Mouse (Mus musculus) neural tube, embryonic 10.5 days (tissue): ENCODE measurements around the gene Dis3l2.

ENCODE experiments used
- DNase-seq: peaks from one replicate; pipeline ENCODE4 v3.0.0-alpha.2; 2017; ENCODE audit warnings: low spot score; ENCODE audit errors: extremely low spot score

Dis3l2 gene

DNA sequence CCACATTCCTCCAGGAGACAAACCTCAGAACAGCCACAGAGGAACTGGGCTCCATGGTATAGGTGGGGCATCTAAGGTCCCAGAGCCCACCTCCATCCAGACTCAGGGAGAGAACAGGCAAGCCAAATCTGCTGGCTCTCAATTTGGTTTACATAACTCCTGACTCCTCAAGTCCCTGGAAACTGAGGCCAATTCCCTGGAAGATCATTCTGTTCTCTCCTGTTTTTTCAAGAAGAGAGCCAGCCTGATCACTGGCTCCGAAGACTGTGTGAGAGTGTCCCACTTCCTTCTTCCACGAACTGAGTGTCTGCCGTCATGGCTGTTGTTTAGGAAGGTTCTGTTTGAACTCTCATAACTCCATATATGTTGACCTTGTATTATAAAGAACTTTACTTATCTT is 305.5 kb downstream of the Dis3l2 start:
- no peak for DNase-seq

DNA sequence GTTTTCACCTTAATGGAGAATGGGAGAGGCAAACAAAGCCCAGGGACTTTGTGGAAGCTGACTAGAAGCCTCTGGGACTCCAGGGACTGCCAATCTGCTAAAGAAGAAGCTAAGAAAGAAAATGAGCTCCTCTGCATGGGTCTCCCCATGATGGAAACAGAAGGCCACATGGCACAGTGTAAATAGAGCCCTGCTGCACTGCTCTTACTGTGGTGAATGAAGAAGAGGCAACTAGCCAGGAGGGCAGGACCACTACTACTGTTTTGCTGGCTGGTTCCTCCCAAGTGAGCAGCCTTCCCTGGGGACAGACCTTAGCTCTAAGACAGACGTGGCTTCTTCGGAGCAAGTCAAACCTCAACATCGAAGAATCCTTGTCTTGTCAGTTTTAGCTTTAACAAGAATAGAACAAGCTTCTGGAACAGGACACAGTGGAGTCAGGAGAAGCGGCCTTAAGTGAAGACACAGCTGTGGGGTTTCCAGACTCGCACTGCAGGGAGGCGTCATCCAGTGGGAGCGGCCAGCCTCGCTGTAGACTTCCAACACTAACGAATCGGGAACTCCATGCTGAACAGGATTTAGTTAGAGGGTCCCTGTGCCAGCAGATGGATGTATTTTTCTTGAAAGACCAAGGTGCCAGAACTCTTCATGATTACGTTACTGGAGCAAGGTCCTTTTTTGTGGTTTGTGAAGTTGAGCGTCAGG is 307.2 kb downstream of the Dis3l2 start:
- DNase-seq: no peak

DNA sequence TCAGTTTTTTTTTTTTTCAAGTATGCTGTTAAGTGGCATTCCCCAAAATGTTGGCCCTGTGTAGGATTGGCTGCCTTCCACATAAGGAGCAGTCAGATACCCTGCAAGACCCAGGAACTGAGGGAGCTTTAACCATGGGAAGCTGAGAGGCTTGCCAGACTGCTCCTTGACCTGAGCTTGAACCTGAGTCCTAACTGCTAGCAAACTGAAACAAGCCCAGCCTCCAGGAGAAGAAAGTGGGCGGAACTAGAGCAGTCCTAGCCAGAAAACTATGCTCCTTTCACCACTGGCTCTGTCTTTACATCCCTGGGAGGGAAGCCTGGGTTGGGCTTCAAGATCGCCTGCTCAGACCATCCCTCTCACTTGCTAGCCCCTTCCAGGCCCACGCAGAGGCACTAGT is 308.1 kb downstream of the Dis3l2 start:
- DNase-seq: no peak

DNA sequence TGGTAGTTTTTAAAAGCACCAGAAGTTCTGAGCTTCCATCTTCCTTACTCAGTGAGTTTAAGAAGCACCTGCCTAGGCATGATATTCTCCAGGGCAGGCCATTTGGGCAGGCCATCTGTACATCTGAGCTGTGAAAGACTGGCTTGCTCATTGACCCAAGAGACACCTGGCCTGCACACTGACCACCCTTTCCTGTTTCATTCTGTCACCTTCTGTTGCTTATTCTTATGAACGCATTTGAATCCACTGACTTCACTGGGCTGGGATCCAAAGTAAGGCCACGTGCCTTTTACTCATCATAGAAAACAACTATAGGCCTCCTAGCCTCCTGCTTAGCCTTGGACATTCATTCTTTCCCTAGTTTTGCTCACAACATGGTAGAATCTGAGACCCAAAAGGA is 309.0 kb downstream of the Dis3l2 start:
- no peak for DNase-seq

DNA sequence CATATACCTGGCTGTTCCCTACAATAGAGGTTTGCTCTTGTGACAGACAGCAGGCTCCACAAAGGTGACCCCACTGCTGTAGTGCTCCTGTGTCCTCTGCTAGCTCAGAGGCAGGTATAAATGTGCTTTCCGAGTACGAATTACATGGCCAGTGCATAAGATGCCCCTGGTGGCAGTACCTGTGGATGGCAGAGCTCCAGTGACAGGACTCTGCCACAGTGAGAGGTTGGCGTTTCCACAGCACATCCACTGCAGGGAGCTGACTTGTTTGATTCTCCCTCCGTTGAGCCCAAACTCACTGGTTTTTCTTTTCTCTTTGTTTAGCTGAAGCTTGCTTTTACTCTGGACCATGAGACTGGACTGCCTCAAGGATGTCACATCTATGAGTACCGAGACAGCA is 317.1 kb downstream of the Dis3l2 start:
- no peak for DNase-seq

DNA sequence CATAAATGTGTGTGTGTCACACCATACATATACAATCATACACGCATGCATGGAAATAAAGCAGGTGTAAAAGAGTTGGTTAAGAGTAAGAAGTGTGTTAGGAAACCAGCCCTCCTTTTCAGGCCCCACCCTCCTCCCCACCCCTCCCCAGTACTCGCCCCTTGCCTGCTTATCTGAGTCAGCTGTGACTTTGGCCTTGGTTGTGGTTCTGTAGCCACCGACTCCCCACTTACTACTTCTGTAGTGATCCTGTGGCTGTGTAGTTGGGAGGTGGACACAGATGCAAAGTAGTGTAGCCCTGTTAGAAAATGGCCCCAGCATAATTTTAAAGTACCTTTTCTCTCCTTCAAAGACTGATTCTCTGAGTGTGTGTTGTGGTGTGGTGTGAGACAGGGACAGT is 318.0 kb downstream of the Dis3l2 start:
- DNase-seq: no peak

DNA sequence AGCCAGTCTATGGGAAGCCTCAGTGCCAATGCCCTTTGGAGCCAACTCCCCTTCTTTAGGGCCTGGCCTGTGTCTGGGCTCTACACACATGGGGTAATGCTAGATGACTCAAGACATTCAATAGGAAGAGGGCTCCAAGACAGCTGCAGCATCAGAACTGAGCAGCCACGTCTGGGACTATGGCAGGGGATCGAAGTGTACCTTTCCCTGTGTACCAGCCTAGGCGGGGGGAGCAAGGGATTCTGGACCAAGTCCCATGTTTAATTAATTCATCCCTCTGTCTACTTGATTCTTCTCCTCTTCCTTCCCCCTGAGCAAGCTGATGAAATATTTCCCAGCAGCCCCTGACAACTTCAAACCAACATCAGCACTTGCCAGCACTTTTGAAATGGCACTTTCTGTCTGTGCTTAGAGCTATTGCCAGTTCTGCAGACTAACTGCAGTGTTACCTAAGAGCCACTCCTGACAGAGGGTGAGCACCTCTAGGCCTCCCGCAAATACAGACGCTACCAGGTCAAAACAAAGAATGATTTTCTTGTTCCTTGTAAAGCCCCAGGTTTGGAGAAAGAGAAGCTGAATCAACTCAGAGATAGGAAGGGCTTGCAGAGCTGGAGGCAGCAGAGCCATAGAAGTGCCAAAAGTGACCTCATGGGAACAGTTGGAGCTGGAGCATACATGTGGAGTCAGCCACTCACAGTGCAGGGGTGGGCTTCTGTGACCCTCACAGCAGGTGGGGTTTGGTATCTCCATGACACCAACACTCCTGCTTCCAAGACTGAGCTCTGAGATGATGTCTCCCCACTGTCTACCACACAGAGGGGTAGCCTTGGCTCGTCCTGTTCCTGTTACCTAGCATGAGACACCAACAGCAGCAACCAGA is 319.9 kb downstream of the Dis3l2 start:
- DNase-seq: no peak

DNA sequence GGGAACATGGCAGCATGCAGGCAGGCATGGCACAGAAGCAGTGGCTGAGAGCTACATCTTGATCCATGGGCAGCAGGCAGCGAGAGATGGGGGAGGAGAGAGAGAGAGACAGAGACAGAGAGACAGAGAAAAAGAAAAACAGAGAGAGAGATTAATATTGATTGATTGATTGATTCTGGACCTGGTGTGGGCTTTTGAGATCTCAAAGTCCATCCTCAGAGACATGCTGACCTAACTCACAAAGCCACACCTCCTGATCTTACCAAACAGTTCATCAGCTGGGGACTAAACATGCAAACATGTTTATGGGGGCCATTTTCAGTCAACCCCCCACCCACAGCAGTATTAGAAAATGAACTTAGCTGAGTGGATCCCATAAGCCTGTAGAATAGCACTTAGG is 321.4 kb downstream of the Dis3l2 start:
- DNase-seq: no peak

DNA sequence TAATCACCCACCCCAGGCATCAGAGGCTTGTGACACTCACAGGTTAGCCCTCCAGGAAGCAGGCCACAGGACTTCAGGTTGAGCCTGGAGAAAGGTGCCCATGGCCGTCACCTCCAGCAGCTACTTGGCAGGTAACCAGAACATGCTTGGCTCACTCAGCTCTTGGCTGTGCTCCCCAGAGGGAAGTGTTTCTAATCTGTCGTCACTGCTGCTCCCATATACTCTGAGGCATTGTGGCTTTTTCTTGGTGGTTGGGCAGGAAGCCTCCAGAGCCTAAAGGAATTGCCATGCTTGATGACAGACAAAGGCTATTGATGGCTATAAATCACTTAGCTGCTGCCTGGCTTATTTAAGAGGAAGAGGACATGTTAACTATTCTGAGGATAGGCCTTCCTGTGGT is 325.2 kb downstream of the Dis3l2 start:
- no peak for DNase-seq

DNA sequence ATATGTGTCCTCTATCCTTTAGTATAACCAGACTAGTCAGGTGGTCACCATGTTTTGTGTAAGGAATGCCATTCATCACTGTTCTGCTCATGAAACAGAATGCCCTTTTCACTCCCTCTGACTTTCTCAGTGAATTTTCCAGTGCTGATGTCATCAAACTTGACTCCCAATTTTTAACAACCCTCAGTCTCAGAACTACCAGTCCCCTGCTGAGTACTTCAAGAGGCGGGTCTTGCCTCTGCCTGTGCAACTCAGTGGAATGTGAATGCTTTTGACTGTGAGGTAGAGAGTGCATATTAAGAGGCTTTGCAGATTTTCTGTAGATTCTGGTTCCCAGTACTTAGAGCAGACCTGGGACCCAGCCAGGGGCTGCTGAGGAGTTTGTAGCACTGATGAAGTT is 327.0 kb downstream of the Dis3l2 start:
- DNase-seq: no peak

DNA sequence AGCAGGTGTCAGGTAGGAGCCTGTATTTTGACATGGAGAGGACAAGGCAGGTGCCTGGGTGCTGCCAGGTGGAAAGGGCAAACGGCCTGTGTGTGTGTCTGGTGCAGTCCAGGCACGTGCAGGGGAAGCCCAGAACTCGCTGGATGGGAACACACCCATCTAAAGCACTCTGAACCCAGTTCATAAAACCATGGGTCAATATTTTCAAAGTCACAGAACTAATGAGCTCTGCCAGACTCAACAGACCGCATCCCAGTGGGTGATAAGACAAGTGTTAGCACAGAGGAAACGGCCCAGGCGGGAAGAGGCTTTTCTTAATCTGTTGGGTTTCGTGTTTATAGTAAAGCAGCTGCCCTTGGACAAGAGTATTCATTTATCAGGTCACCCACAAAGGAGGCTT is 328.9 kb downstream of the Dis3l2 start:
- no peak for DNase-seq

DNA sequence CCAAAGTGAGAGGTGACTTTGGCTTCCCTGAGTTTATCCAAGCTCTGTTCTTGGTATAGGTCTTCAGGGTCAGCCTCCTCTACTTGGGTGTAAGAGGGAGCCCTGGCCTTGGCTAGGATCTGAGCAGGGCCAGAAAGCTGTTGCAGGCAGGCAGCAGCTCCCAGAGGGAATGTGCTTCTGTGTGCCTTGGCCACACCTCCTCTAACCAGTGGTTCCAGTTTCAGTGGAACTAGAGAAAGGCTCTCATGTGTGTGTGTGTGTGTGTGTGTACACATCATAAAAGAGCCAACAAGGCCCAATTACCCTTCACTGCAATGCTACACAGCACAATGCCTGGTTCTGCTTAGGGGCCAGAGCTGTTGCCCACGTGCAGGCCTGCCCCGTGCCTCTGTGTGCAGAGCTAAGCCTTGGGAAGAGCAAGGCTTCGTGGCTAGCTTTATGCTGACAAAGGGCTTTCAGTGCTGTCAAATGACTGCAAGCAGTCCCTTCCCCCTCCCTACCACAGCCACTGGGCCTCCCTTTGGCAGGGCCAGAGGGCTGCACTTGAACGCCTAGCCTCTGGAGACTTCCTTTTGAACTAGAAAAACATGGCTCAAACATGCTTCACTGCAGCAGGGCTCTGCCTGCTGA is 332.0 kb downstream of the Dis3l2 start:
- peak; percentile 62 for DNase-seq

DNA sequence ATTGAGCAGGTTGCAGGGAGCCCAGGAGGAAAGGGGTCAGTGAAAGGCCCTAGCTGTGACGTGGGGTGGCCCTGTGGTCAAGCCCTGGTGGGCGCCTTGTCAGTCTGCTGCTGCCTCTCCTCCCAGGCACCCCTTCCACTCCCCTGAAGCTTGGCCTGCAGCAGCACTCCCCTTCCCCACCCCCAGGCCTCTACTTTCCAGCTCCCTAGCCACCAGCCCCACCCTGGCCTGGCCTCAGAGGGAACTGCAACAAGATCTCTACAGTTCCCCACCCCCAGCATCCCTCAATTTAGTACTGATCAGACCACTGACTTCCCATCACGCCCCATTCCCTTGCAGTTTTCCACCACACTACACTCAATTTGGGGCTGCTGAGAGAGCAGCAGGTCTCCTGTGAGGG is 332.7 kb downstream of the Dis3l2 start:
- DNase-seq: no peak

DNA sequence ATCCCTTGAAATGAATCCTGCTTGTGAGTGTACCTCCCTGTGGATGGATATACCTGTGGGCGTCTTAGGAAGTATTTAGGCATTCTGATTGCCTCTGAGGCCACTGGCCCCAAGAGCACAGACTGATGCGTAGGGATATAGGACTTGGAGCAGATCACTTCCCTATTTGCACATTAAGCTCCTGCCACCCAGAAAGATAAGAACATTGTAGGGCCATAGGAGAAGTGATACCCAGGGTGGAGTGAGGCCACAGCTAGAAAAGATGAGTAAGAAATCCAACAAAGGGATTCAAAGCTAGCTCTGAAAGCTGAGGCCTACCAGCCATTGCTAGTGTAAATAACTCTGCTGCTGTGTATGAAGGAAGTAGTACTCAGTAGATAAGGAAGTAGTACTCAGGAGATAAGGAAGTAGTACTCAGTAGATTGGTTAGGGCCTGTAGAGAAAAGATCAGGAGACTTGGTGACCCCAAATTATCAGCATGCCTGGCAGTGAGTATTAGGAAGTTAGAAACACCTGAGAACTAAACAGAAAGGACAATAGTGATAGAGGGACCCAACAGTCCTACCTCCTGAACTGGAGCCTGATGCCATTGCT is 335.0 kb downstream of the Dis3l2 start:
- no peak for DNase-seq

DNA sequence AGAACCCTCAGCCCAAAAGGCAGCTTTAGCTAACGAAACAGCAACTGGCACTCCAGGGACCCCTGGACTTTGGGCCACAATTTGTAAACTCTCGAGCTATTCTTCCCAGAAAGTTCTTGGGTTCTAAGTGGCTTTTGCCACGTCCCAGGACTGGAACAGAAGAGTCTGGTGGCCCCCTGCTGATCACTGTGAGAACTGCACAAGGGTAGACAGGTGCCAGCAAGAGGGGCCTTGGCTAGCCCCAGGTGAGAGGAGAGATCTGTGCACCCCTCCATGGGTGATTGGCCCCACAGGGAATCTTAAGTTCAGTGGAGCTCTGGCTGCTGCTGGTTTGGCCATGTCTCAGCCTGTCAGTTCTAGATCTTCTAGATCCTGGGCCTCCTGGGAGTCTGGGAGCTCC is 337.5 kb downstream of the Dis3l2 start:
- peak; percentile 72 for DNase-seq

DNA sequence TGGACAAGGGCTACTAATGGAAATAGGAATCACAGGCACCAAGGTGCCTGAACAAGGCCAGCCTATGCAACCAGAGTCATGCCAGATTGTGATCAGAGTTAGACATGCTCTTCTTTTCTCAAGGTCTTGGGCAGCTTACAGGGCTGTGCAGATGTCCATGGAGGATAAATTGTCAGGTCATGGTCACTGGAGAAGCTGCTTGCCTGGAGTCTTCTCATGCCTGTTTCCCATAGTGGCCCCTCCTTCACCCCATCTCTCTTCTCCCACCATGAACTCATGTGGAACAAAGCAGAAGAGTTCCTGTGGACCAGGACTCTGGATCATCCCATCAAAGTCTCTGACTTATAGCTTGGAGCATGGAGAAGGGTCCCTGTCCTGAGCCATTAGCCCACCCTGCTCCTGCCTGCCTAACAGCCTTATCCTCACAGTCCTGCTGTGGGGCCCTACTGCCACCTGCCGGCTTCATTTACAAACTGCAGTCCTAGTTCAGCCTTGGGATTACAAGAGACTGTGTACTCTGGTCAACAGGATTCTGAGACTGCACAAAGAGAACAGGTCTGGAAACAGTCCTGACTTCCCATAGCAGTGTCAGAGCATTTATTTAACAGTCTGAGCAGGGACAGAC is 338.3 kb downstream of the Dis3l2 start:
- peak; percentile 81 for DNase-seq

DNA sequence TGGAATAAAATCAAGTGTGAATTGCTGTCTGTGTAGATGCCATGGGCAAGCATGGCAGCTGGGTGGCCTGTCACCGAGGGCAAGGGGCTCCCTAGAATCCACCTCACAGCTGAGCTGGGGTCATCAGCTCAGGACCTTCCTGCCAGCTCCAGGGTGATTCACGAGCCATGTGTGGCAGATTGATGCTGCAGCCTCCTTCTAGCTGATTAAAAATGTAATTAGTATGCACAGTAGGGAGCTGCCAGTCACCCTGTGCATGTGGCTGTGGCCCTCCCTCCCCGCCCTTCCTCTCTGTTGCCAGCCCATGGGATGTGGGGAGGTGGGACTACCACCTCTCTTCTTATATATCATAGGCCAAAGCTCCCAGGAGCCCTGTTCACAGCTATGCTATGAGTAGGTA is 346.5 kb downstream of the Dis3l2 start:
- DNase-seq: no peak

DNA sequence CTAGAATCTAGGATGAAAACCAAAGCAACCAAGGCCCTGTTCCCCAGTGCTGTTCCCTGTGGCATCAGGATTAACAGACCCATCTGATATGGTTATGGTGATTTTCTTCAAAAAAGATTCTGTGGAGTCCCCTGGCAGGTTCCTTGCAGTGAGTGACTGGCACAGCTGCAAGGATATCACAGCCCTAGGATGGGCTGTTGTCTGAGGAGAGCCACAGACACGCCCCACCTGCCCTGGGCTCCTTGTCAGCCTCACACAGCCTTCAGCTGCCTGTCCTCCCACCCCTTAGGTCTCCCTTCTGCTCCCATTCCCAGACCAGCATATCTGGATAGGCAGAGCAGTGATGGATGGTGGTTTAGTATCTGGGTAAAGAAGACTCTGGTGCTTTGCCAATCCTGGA is 347.1 kb downstream of the Dis3l2 start:
- no peak for DNase-seq

DNA sequence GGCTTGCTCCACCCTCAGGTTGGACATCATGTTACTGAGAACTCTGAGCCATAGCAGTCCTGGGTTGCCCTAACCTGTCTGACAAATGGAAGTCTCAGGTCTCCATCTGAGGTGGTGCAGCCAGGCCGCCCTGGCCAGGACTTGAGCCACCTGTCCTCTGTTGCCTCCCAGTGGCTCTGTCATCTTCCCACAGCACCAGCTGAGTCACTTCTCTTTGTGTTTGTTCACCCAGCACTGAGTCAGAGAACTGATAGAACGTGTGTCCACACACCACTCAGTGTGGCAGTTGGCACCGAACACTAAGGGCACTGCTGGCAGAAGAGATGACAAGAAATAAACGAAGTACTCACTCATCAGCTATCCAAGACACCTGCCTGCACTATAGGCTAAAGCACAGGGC is 347.8 kb downstream of the Dis3l2 start:
- no peak for DNase-seq

DNA sequence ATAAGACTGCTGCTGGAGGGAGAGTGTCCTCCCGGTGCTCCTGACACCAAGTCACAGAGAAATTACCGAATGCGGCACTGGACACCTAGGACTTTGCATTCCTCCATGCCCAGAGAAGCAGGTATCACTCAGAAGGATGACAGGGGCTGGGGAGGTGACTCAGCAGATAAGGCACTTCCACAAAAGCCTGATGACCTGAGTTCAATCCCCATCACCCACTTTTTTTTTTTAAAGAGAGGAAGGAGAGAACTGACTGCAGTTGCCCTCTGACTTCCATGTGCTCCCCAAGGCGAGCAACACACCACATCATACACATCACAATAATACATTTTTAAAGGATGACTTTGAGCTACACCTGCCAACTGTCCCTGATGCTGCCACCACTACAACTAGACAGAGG is 353.5 kb downstream of the Dis3l2 start:
- DNase-seq: no peak

DNA sequence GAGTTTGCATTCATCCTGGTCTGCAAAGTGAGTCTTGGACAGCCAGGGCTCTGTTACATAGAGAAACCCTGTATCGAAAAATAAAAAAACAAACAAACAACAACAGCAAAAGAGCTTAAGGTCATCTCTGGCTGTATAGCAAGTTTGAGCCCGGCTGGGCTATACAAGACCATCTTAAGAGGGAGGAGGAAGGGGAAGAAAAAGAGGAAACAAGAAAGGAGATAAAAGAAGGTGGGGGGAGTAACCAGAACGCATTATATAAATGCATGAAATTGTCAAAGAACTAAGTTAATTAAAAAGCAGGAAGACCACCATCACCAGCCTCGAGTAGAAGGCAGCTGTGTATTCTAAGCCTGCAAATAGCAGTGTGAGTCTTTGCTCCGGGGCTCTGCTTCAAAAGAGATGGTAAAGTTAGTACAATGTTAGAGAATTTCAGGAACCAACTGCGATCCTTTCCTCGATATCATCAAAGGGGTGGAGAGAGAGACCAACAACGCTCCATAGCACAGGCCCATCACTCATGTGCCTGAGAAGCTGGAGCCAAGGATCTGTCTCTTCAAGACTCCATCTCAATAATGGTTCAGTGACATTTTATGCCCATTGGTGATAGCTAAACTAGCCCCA is 355.5 kb downstream of the Dis3l2 start:
- DNase-seq: no peak
